Mouse (Mus musculus): ENCODE data around the gene Slc7a11.

DNA sequence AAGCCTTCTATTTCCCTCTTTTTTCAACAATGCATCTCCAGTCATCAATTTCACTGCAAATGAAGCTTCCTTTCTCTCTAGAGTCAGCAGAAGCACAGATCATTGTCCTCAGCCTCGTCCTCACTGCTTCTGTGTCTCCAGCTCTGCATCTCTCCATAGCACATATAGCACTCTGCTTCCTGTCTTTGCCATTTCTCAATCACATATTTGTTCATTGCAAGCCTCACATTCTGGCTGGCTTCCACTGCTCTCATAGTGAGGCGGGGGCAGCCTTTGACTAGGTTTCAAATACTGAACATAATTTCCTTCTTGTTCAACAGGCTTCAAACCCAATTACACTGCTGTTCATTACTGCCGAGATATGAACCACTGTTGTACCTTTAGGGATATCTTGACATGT, 305.1 kb downstream of the Slc7a11 start:
- TF ChIP-seq CTCF (IDR thresholded peaks at IDR 0.05; ENCODE audit: insufficient read depth, low read length) (no peak), POLR2A (IDR thresholded peaks at IDR 0.05; ENCODE audit: borderline replicate concordance, extremely low read depth, low read depth, low read length) (no peak)
